ENCODE assay signal across 28 mouse cellular contexts in genomic region chr17:72845521-72845920, GRCm38 (mm10). TPM values are rescaled to one million over a fixed set of nuclear protein-coding genes. Genes with fewer than 3 reads are reported as not detected.
A peak's percentile ranks its signal among the peaks of the same experiment; 100 is the strongest.
DNase-seq lines count a peak whose midpoint lies in the region; ATAC-seq and TF ChIP-seq lines count a peak whose summit lies in the region.
"Had no signal": no experiment of that assay in that cellular context is flagged by ENCODE, and none has a peak within 500 bp of the region (broad histone marks: within the 10 kb centered on the region; RNA-seq: fewer than 3 reads in every experiment).

No protein-coding gene starts in this region.

- ATAC-seq in liver, postnatal 0 days: no peak
- no peak for ATAC-seq in liver, embryonic 12.5 days
- ATAC-seq: CD4-positive, CD25-positive, alpha-beta regulatory T cell, adult 4 months; forebrain, embryonic 14.5 days; forebrain, embryonic 16.5 days had no signal

- TF ChIP-seq CTCF in gastrocnemius, adult 2 months (IDR thresholded peaks at IDR 0.05): no peak
- TF ChIP-seq CTCF in kidney, adult 2 months (conservative IDR thresholded peaks at IDR 0.05; ENCODE audit: insufficient read depth, insufficient read length, low read depth, low read length): no peak
- TF ChIP-seq CTCF in liver, postnatal 0 days (IDR thresholded peaks at IDR 0.05; ENCODE audit: low read depth): no peak

- no peak overlapping the region for H3K9ac ChIP-seq in liver, postnatal 0 days (replicated peaks)
- no peak overlapping the region for H3K9ac ChIP-seq in liver, embryonic 12.5 days
- H3K9ac ChIP-seq: embryonic facial prominence, embryonic 13.5 days; embryonic facial prominence, embryonic 15.5 days; forebrain, embryonic 12.5 days had no signal

- no peak for DNase-seq in gastrocnemius, adult 2 months
- DNase-seq in gastrocnemius, postnatal 36 days: no peak
- DNase-seq in kidney, adult 2 months: no peak
- no peak for DNase-seq in kidney, postnatal 25 days
- no peak for DNase-seq in liver, postnatal 0 days
- DNase-seq in lung, postnatal 4 days: no peak
- DNase-seq: adrenal gland, adult 8-10 months; adrenal gland, postnatal 14 days; adrenal gland, postnatal 36 days; B cell, adult 2 months; cerebellum, adult 11 months; cerebellum, adult 18-20 months; cerebellum, adult 8-10 months; cerebellum, adult 9-11 months; cerebellum, postnatal 14 days; cerebellum, postnatal 36 days; embryo, embryonic 11 days had no signal

- TF ChIP-seq POLR2A in kidney, adult 2 months (IDR thresholded peaks at IDR 0.05; ENCODE audit: low read depth, low read length): no peak

- no peaks in the 10 kb centered on the region for H3K27me3 ChIP-seq in kidney, adult 2 months (replicated peaks; ENCODE audit: control insufficient read depth, insufficient read depth, low read length)
- H3K27me3 ChIP-seq in liver, postnatal 0 days (ENCODE audit: insufficient read depth, low read length): no peaks in the 10 kb centered on the region
- H3K27me3 ChIP-seq in liver, embryonic 12.5 days (replicated peaks): no peaks in the 10 kb centered on the region
- H3K27me3 ChIP-seq: CH12.LX; embryonic facial prominence, embryonic 13.5 days; embryonic facial prominence, embryonic 15.5 days; forebrain, embryonic 12.5 days had no signal

- H3K36me3 ChIP-seq in kidney, adult 2 months (ENCODE audit: control insufficient read depth, insufficient read depth, low read length): peaks cover 11% of the 10 kb centered on the region
- peaks cover 55% of the 10 kb centered on the region for H3K36me3 ChIP-seq in liver, postnatal 0 days (replicated peaks; ENCODE audit: insufficient read depth, low read length)
- peaks cover 65% of the 10 kb centered on the region for H3K36me3 ChIP-seq in liver, embryonic 12.5 days
- H3K36me3 ChIP-seq: forebrain, embryonic 10.5 days had no signal

- no peak for TF ChIP-seq EP300 in liver, postnatal 0 days (IDR thresholded peaks at IDR 0.05; ENCODE audit: low read depth)

- H3K9me3 ChIP-seq in liver, postnatal 0 days (ENCODE audit: low read length): no peaks in the 10 kb centered on the region
- no peaks in the 10 kb centered on the region for H3K9me3 ChIP-seq in liver, embryonic 12.5 days (replicated peaks)
- H3K9me3 ChIP-seq: embryonic facial prominence, embryonic 13.5 days; embryonic facial prominence, embryonic 15.5 days; forebrain, embryonic 10.5 days; forebrain, embryonic 12.5 days; G1E had no signal

- H3K27ac ChIP-seq in gastrocnemius, adult 2 months: peak overlapping the region; percentile 36; the same call in 1 of the 2 replicates
- peak overlapping the region; percentile 80 for H3K27ac ChIP-seq in kidney, adult 2 months (ENCODE audit: insufficient read depth, low read depth, low read length)
- peak overlapping the region; percentile 30; the same call in 1 of the 2 replicates for H3K27ac ChIP-seq in liver, postnatal 0 days (ENCODE audit: low read depth)
- no peak overlapping the region for H3K27ac ChIP-seq in liver, embryonic 12.5 days
- H3K27ac ChIP-seq: embryonic facial prominence, embryonic 13.5 days; embryonic facial prominence, embryonic 15.5 days; forebrain, embryonic 10.5 days; forebrain, embryonic 12.5 days had no signal

- H3K4me2 ChIP-seq in liver, postnatal 0 days (ENCODE audit: low read depth, low read length): no peak overlapping the region
- H3K4me2 ChIP-seq in liver, embryonic 12.5 days: no peak overlapping the region
- H3K4me2 ChIP-seq: embryonic facial prominence, embryonic 13.5 days; embryonic facial prominence, embryonic 15.5 days; forebrain, embryonic 12.5 days had no signal

- H3K4me1 ChIP-seq in kidney, adult 2 months (ENCODE audit: control insufficient read depth, insufficient read depth, low read length): peaks cover 9% of the 10 kb centered on the region; the same call in 1 of the 2 replicates
- H3K4me1 ChIP-seq in liver, postnatal 0 days (ENCODE audit: insufficient read depth): peaks cover 15% of the 10 kb centered on the region
- H3K4me1 ChIP-seq in liver, embryonic 12.5 days: 0 out of 2 replicates have a peak, but pooled peaks cover 9% of the 10 kb centered on the region
- H3K4me1 ChIP-seq: embryonic facial prominence, embryonic 13.5 days; embryonic facial prominence, embryonic 15.5 days; forebrain, embryonic 10.5 days; forebrain, embryonic 12.5 days had no signal

- intact Hi-C loops in gastrocnemius, adult 2 months (cut with DNase I): no loop called here
- intact Hi-C loops in gastrocnemius, postnatal 36 days (cut with DNase I): no loop called here

- H3K4me3 ChIP-seq in gastrocnemius, adult 2 months: no peak overlapping the region
- H3K4me3 ChIP-seq in kidney, adult 2 months (ENCODE audit: insufficient read depth, low read depth, low read length): no peak overlapping the region
- H3K4me3 ChIP-seq in liver, postnatal 0 days (ENCODE audit: low read depth, low read length): no peak overlapping the region
- H3K4me3 ChIP-seq in liver, embryonic 12.5 days: no peak overlapping the region
- H3K4me3 ChIP-seq: embryonic facial prominence, embryonic 13.5 days; embryonic facial prominence, embryonic 15.5 days; erythroblast, embryonic 14.5 days; forebrain, embryonic 10.5 days; forebrain, embryonic 12.5 days had no signal

RNA-seq across cellular contexts. Expression of gene Ypel5, which starts 9.3 kb away (rescaled TPM):
- 10 to 100 TPM; 25.0 to 28.9 TPM for total RNA-seq in gastrocnemius, adult 2 months (2021)
- total RNA-seq in gastrocnemius, postnatal 36 days (2021): 10 to 100 TPM; 29.2 to 31.6 TPM
- polyA plus RNA-seq in kidney, adult 2 months (2012; rRNA removed): 24.4 and 27.7 TPM in 2 replicates
- polyA plus RNA-seq in liver, postnatal 0 days (2015; fragmentation: Nextera tagmentation; extraction: Ambion mirVana): 59.4 and 59.7 TPM in 2 replicates
- polyA plus RNA-seq in liver, embryonic 12.5 days (2016; fragmentation: Nextera tagmentation; extraction: Ambion mirVana): 69.6 and 73.8 TPM in 2 replicates
